In the genomic region with DNA sequence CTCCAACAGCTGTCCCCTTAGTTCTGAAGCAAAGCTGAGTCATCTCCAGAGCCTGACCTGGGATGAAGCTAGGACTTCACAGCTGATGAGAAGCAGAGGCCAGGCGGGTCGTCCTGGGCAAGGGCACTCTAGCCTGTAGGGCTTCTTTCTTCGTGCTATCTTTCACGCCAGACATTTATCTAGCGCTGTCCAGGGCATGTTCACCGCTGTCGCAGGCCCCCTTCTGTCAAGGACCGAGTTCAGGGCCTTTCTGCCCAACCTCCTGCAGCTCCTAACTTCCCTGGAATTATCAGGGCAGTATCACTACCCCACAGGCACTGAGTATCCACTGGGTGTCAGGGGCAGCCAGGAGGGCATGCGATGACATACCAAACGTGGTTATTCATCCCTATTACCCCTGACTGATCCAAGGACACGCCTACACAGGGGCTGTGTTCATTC, we compare ENCODE assay signal across 10 mouse cellular contexts. TPM values are rescaled to one million over a fixed set of nuclear protein-coding genes. Genes with fewer than 3 reads are reported as not detected.
DNase-seq lines count a peak whose midpoint lies in the region; ATAC-seq lines count a peak whose summit lies in the region.
"Had no signal": no experiment of that assay in that cellular context is flagged by ENCODE, and none has a peak within 500 bp of the region (broad histone marks: within the 10 kb centered on the region; RNA-seq: fewer than 3 reads in every experiment).

No protein-coding gene starts in this region.

- H3K27me3 ChIP-seq in kidney, embryonic 16.5 days (ENCODE audit: insufficient read depth, low read length) = peaks cover 5% of the 10 kb centered on the region; the same call in 1 of the 2 replicates
- H3K27me3 ChIP-seq in embryonic facial prominence, embryonic 10.5 days (replicated peaks; ENCODE audit: low read depth, poor library complexity, severe bottlenecking) = peaks cover 51% of the 10 kb centered on the region
- H3K27me3 ChIP-seq: embryonic facial prominence, embryonic 12.5 days had no signal

- intact Hi-C loops in heart, postnatal 10 days (cut with DNase I) = loop anchor here (5.0 to 10.0 kb wide), 6 partner anchors 63 to 238 kb away; no protein-coding TSS in a partner anchor

- no peaks in the 10 kb centered on the region for H3K36me3 ChIP-seq in kidney, embryonic 16.5 days (ENCODE audit: insufficient read depth, low read length)
- H3K36me3 ChIP-seq in embryonic facial prominence, embryonic 10.5 days (replicated peaks) = no peaks in the 10 kb centered on the region

- H3K4me2 ChIP-seq in kidney, embryonic 16.5 days (replicated peaks; ENCODE audit: low read depth, low read length) = no peak overlapping the region

- ATAC-seq in kidney, embryonic 16.5 days (ENCODE audit: low FRiP score, low TSS enrichment) = no peak

- no peak overlapping the region for H3K4me3 ChIP-seq in kidney, embryonic 16.5 days (ENCODE audit: low read length)
- no peak overlapping the region for H3K4me3 ChIP-seq in embryonic facial prominence, embryonic 10.5 days
- H3K4me3 ChIP-seq: embryonic facial prominence, embryonic 12.5 days had no signal

- 73% methylated on average over 11 of the region's 11 CpGs for WGBS in kidney, embryonic 16.5 days
- 81% methylated on average over 11 of the region's 11 CpGs for WGBS in embryonic facial prominence, embryonic 10.5 days

- peak; percentile 23 for DNase-seq in kidney, postnatal 10 days
- peak; percentile 8 for DNase-seq in embryonic facial prominence, embryonic 10.5 days (ENCODE audit: low spot score)
- DNase-seq in heart, postnatal 10 days = peak; percentile 36 to 42
- DNase-seq in spleen, postnatal 10 days (ENCODE audit: low spot score in 2 of 2) = peak; percentile 55 to 76
- DNase-seq in Muller cell, postnatal 12 days (ENCODE audit: inconsistent ontology term) = no peak
- no peak for DNase-seq in urinary bladder, adult 2 months (ENCODE audit: low spot score)
- DNase-seq: kidney, postnatal 4 days; thymus, postnatal 36 days had no signal

- peaks cover 7% of the 10 kb centered on the region; the same call in 1 of the 2 replicates for H3K4me1 ChIP-seq in kidney, embryonic 16.5 days (ENCODE audit: insufficient read depth, low read length)
- peaks cover 46% of the 10 kb centered on the region for H3K4me1 ChIP-seq in embryonic facial prominence, embryonic 10.5 days

- no peak overlapping the region for H3K27ac ChIP-seq in kidney, embryonic 16.5 days (ENCODE audit: low read length)
- no peak overlapping the region for H3K27ac ChIP-seq in embryonic facial prominence, embryonic 10.5 days (replicated peaks)
- H3K27ac ChIP-seq: embryonic facial prominence, embryonic 12.5 days had no signal

- no peaks in the 10 kb centered on the region for H3K9me3 ChIP-seq in kidney, embryonic 16.5 days (ENCODE audit: low read length)
- H3K9me3 ChIP-seq in embryonic facial prominence, embryonic 10.5 days = no peaks in the 10 kb centered on the region
- H3K9me3 ChIP-seq: embryonic facial prominence, embryonic 12.5 days had no signal

- H3K9ac ChIP-seq in kidney, embryonic 16.5 days (replicated peaks; ENCODE audit: low read length) = no peak overlapping the region
- H3K9ac ChIP-seq: embryonic facial prominence, embryonic 12.5 days had no signal

RNA-seq across cellular contexts. Expression of gene Cdc42ep3, which starts 4.1 kb away (rescaled TPM):
- polyA plus RNA-seq in kidney, embryonic 16.5 days (2015; fragmentation: Nextera tagmentation; extraction: Ambion mirVana) = 52.2 and 56.8 TPM in 2 replicates
- polyA plus RNA-seq in embryonic facial prominence, embryonic 10.5 days (2016; fragmentation: Nextera tagmentation; extraction: Ambion mirVana) = 17.0 and 18.8 TPM in 2 replicates
- total RNA-seq in heart, postnatal 10 days (2021) = 10 to 100 TPM; 33.6 to 42.7 TPM
- 291 and 304 TPM in 2 replicates for polyA plus RNA-seq in urinary bladder, adult 2 months (2012; rRNA removed)

Comparison
In these comparisons a context has a peak if more than half of its experiments do, and no peak if none do; other contexts are left out.
1. DNase-seq: peak in kidney, postnatal 10 days (single experiment), embryonic facial prominence, embryonic 10.5 days (single experiment), heart, postnatal 10 days (2 of 2) and spleen, postnatal 10 days (2 of 2); none in Muller cell, postnatal 12 days (single experiment) and urinary bladder, adult 2 months (single experiment).